Mouse (Mus musculus): ENCODE data around the gene Wnt10b.
A peak's percentile ranks its signal among the peaks of the same experiment; 100 is the strongest.
"Not testable (repeated sequence)": the region's sequence is repeated elsewhere in the genome, so short reads cannot be mapped to it uniquely, and the experiment has no call there.

Gene Wnt10b

GRCm38 (mm10) chr15:98771813-98772425 lies 6.0 kb downstream of the Wnt10b start:
- no peak for DNase-seq

- no peak for DNase-seq
Measured at GRCm38 (mm10) chr15:98768259-98768658, 9.7 kb downstream of the Wnt10b start.

- DNase-seq, result no peak
Measured at GRCm38 (mm10) chr15:98765929-98766328, 12.0 kb downstream of the Wnt10b start.

- DNase-seq, result peak; percentile 90
Measured at GRCm38 (mm10) chr15:98762670-98763529, 15.1 kb downstream of the Wnt10b start, which contains the start of gene Arf3. Arf3 (minus strand) TSS chr15:98763214.

GRCm38 (mm10) chr15:98762201-98762621 lies 15.7 kb downstream of the Wnt10b start:
- peak; percentile 62 for DNase-seq

DNA sequence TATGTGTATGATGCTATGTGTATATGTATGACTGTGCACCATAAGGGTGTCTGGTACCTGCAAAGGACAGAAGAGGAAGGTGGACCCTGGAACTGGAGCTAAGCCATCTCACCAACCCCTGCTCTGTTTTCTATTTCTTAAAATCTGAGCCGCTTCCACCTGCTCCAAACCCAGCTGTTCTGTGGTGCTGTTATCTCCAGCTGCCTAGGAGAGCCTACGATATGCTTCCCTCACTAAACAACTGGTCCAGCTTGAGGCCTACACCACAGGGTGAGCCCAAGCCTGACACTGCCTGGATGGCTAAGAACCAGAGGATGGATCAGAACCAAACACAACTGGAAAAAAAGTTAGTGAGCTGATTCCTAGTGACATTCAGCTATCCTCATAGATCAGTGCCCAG lies 23.8 kb downstream of the Wnt10b start:
- no peak for DNase-seq

DNA sequence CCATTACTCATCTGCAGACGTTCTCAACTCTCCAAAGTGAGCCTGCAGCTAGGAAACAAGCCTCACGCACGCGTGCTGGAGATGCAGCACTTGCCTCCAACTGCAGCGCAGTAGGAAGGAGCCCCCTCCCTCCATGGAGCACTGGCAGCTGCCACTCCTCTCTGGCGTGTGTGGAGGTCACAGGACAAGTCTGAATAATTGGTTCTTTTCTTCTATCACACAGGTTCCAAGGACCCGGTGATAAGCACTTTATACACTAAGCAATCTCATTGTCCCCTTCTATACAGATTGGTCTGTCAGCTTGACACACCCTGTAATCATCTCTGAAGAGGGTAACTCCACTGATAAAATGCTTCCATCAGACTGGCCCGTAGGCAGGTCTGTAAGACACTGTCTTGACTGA lies 24.9 kb downstream of the Wnt10b start:
- DNase-seq, result no peak

DNA sequence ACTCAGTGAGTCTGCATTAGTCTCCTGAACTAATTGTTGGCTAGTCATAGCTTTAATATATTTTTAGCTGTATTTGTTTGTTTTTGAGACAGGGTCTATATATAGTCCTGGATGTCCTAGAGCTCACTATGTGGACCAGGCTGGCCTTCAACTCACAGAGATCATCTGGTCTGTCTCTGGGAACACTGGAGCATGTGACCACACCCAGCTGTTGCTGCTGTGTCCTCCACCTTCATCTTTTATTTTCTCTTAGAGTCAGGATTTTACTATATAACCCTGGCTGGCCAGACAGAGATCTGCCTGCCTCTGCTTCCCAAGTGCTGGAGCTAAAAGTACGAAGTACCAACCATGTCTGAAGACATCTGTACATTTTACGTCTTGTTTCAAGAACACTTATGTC lies 28.9 kb downstream of the Wnt10b start:
- DNase-seq, result no peak

DNA sequence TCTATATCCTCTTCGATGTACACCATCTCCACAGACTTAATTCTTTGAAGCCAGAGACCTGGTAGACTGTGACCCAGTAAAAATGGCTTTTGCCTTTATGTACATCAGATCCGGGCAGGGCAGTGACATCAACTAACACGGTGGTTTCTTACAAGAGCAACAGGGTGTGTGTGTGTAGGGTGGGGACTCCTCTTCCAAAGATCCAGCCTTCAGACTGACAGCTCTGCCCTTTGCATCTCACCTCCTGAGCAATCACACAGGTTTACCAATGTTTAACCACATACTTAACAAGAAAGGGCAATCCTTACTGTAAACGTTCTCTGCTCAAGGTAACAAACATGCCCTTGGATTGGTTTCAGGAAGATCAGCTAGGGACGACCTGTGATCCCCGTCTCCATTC lies 30.7 kb downstream of the Wnt10b start:
- no peak for DNase-seq

DNA sequence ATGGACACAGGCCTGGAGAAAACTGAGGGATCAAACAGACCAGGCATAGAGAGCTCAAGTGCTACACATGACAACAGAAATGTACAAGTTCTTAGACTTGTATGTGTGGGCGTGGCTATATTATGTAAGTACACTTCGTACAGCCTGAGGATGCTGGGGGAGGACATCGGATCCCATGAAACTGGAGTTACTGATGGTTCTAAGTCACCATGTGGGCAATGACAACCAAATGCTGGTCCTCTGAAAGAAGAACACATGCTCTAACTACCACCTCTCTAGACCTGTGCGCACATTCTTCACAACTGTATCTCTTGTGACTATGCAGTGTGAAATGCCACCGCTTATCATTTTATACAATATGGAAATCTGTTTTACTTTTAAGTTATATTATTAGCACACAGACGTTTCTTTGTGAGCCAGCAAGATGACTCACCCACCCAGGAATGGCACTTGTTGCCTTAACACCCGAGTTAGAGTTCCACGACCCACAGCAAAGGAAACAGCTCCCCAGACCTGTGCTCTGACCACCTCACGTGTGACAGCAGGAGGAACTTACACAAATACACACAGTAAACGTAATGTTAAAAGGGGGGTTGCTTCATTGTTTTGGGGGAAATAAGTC lies 31.5 kb downstream of the Wnt10b start:
- no peak for DNase-seq

DNA sequence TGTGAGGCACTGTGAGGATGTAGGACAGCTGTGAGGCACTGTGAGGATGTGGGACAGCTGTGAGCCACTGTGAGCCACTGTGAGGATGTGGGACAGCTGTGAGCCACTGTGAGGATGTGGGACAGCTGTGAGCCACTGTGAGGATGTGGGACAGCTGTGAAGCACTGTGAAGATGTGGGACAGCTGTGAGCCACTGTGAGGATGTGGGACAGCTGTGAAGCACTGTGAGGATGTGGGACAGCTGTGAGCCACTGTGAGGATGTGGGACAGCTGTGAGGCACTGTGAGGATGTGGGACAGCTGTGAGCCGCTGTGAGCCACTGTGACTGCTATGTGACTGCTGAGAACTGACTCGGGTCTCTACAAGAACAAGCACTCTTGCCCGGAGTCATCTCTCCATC lies 34.1 kb downstream of the Wnt10b start:
- DNase-seq, result not testable (repeated sequence)

DNA sequence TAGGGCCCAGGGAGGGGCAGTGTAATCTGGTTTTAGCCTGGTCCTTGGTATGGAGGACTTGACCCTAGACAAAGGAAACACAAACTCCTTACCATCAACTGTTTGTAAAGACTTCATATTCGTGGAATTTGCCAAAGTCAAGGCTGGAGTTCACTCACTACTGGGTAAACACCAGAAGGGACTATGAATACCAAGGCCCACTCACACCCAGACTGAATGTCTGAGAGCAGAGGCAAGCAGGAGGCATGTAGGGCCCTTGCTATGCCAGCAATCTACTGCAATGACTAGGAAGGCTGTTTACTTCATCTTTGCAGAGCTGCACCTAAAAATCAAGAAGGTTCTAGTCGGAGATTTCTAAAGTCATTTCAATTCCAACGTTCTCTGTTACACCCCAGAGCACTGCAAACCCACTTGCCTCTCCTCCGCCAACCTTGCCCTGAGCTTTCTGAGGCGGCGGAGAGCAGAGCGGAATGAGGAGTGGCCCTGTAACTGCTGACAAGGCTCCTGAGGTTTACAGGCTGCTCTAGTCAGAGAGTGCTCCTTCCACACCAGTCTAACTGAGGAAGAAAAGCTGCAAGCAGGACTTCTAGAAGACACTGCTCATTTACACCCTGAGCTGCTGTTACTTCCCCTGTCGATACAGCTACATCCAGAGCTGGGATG lies 35.1 kb downstream of the Wnt10b start:
- no peak for DNase-seq

DNA sequence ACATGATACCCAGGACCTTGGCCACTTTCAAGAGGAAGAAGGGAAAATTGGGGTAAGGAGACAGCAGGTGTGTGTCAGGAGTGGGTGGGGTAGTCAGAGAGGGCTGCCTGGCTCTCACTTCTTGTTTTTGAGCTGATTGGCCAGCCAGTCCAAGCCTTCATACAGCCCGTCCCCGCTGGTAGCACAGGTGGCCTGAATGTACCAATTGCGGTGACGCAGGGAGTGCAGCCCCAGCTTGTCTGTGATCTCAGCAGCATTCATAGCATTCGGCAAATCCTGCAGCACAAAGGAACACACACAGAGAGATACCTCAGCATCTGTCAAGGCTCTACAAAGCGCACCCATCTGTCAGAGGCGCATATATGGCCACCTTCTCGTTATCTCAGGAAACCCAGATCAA lies 37.7 kb downstream of the Wnt10b start:
- DNase-seq, result no peak

DNA sequence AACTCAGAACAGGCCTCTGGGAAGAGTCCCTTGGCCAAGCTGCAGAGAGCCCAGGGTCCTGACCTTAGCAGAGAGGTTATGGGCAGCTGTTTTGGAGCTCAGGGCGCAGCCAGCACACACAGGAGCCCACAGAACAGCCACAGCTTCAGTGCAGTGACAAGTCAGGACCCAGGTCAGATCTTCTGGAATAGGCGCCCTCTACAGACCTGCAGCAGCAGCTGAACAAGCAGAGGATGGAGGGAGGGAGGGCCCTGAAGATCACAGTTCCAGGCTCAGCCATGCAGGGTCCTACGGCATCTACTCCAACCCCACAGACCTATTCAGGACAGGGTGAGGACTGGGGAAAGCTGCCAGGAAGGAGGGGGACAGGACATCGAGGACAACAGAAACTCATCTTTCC lies 39.2 kb downstream of the Wnt10b start:
- DNase-seq, result no peak

DNA sequence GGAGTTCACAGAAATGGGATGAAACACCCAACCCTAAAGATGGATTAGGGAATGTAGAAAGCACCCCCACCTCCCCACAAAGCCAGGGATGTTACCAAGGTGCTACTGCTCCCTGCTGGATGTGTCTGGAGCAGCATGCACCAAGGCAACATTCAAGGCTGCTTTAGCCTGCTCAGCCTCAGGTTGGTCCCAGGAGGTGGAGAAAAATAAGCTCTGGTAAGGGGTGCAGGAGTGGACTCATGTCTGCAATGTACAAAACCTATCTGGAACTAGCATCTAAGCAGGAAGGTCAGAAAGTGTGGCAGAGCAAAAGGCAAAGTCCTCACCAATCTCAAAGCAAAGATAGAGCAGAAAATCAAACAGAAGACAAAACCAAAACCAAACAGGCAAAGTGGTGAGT lies 40.1 kb downstream of the Wnt10b start:
- DNase-seq, result no peak

DNA sequence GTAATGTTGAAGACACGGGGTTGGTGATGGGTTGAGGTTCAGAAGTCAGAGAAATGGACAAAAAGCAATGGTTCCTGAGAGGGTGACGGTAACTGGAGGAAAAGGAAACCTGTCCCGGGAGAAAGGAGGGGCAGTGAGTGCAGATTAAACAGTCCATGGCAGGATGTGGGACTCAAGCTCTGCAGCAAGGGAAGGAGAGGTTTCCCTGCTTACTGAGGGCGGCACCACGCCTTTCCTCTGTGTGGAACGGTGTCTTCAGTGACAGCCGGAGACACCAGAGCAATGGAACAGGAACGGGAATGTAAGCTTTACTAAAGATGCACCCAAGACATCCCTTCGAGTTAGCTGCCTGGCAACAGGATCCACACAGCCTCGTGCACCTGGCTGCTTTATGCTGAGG lies 41.4 kb downstream of the Wnt10b start:
- DNase-seq, result no peak

GRCm38 (mm10) chr15:98733976-98734566 lies 43.9 kb downstream of the Wnt10b start:
- DNase-seq, result no peak

GRCm38 (mm10) chr15:98733370-98733769 lies 44.6 kb downstream of the Wnt10b start:
- no peak for DNase-seq

GRCm38 (mm10) chr15:98732006-98732531 lies 45.9 kb downstream of the Wnt10b start:
- DNase-seq, result no peak

DNA sequence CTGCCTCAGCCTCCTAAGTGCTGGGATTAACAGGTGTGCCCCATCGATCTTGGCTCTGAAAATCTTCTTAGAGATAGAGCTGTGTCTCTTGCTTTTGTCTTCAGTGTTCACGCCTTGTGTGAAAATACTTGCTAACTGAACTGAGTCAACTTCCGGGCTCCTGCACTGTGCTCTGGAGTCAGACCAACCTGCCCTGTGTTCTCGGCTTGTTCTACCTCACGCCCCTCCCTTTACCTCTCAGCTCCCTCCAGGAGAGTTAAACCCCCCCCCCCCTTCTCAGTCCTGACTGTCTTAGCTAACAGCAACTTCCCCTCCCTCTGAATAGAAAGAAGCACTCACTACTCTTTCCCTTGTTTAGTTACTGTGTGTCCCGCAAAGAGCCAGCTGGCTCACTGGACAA lies 47.2 kb downstream of the Wnt10b start:
- no peak for DNase-seq

GRCm38 (mm10) chr15:98729791-98730545 lies 48.0 kb downstream of the Wnt10b start:
- no peak for DNase-seq

DNA sequence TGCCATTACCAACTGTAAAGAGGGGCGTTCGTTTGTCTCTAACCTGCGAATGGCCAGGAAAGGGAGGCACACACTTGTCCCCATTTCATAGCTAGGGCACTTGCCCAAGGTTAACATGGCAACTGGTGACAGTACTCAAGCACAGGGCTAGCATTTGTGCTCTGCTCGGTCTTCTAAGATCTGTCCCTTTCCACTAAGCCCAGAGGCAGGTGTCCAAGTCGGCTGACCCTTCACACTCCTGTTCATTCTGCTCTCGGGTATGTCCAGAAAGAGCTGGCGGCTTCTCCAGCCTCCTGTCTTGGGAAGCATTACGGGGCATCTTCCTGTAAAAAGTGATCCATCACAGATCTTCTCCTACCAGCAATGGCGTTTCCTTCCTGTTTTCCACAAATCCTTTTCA lies 49.6 kb downstream of the Wnt10b start:
- DNase-seq, result no peak
